ENCODE assay signal across 10 mouse cellular contexts in genomic region chr5:111123050-111123746, GRCm38 (mm10).
DNase-seq lines count a peak whose midpoint lies in the region; ATAC-seq and TF ChIP-seq lines count a peak whose summit lies in the region.
"Had no signal": no experiment of that assay in that cellular context is flagged by ENCODE, and none has a peak within 500 bp of the region (broad histone marks: within the 10 kb centered on the region; RNA-seq: fewer than 3 reads in every experiment).

No protein-coding gene starts in this region.

- DNase-seq in kidney, postnatal 0 days (ENCODE audit: low spot score) = peak; percentile 41
- DNase-seq in kidney, adult 11 months = no peak
- DNase-seq in ZHBTc4 (ENCODE audit: low read depth, low spot score) = peak; percentile 71
- DNase-seq in naive thymus-derived CD4-positive, alpha-beta T cell, adult 2 months (ENCODE audit: low read depth) = peak; percentile 56
- no peak for DNase-seq in cerebellum, postnatal 36 days
- no peak for DNase-seq in B cell, adult 2 months
- DNase-seq in heart, adult 11 months = no peak
- DNase-seq: lung, postnatal 36 days had no signal

- H3K4me3 ChIP-seq in kidney, postnatal 0 days (replicated peaks; ENCODE audit: low read depth, low read length) = no peak overlapping the region
- H3K4me3 ChIP-seq in hindbrain, embryonic 15.5 days = no peak overlapping the region
- H3K4me3 ChIP-seq: heart, embryonic 15.5 days had no signal

- H3K36me3 ChIP-seq in kidney, postnatal 0 days (ENCODE audit: insufficient read depth, low read length) = no peaks in the 10 kb centered on the region
- no peaks in the 10 kb centered on the region for H3K36me3 ChIP-seq in hindbrain, embryonic 15.5 days
- H3K36me3 ChIP-seq: heart, embryonic 15.5 days had no signal

- H3K9ac ChIP-seq in kidney, postnatal 0 days (ENCODE audit: low read depth, low read length) = no peak overlapping the region
- H3K9ac ChIP-seq in hindbrain, embryonic 15.5 days = no peak overlapping the region
- H3K9ac ChIP-seq: heart, embryonic 15.5 days had no signal

- 60% methylated on average over 12 of the region's 12 CpGs for WGBS in kidney, postnatal 0 days
- WGBS in hindbrain, embryonic 15.5 days = 39% methylated on average over 12 of the region's 12 CpGs

- no peak overlapping the region for H3K4me2 ChIP-seq in kidney, postnatal 0 days (ENCODE audit: low read length)
- peak overlapping the region; percentile 21; the same call in 1 of the 2 replicates for H3K4me2 ChIP-seq in hindbrain, embryonic 15.5 days
- H3K4me2 ChIP-seq: heart, embryonic 15.5 days had no signal

- peaks cover 10% of the 10 kb centered on the region for H3K4me1 ChIP-seq in kidney, postnatal 0 days (replicated peaks; ENCODE audit: insufficient read depth, low read length)
- H3K4me1 ChIP-seq in hindbrain, embryonic 15.5 days (replicated peaks) = peaks cover 49% of the 10 kb centered on the region

- ATAC-seq in kidney, postnatal 0 days (replicated peaks; ENCODE audit: low FRiP score, low read depth) = no peak
- peak; percentile 65 for ATAC-seq in hindbrain, embryonic 15.5 days (ENCODE audit: low FRiP score, low read depth)

- H3K9me3 ChIP-seq in kidney, postnatal 0 days (replicated peaks; ENCODE audit: low read length) = no peaks in the 10 kb centered on the region
- H3K9me3 ChIP-seq in hindbrain, embryonic 15.5 days = no peaks in the 10 kb centered on the region
- H3K9me3 ChIP-seq: heart, embryonic 15.5 days had no signal

- H3K27ac ChIP-seq in kidney, postnatal 0 days = no peak overlapping the region
- H3K27ac ChIP-seq in hindbrain, embryonic 15.5 days (replicated peaks) = peak overlapping the region; percentile 76
- H3K27ac ChIP-seq: heart, embryonic 15.5 days had no signal

- H3K27me3 ChIP-seq in kidney, postnatal 0 days (ENCODE audit: insufficient read depth, low read length) = no peaks in the 10 kb centered on the region
- no peaks in the 10 kb centered on the region for H3K27me3 ChIP-seq in hindbrain, embryonic 15.5 days

- TF ChIP-seq CTCF in kidney, postnatal 0 days (IDR thresholded peaks at IDR 0.05; ENCODE audit: low read depth) = no peak

Comparison
In these comparisons a context has a peak if more than half of its experiments do, and no peak if none do; other contexts are left out.
1. DNase-seq: peak in kidney, postnatal 0 days (single experiment), ZHBTc4 (single experiment) and naive thymus-derived CD4-positive, alpha-beta T cell, adult 2 months (single experiment); none in kidney, adult 11 months (single experiment), cerebellum, postnatal 36 days (0 of 2), B cell, adult 2 months (0 of 2) and heart, adult 11 months (single experiment).